Mouse (Mus musculus) cerebellum, adult 2 months (tissue): ENCODE data around the gene Gas2. TPM values are rescaled to one million over a fixed set of nuclear protein-coding genes. Genes with fewer than 3 reads are reported as not detected.

Experiments used
- DNase-seq, 2 experiments: peaks; one replicate each; pipeline ENCODE4 v3.0.0; 2021
- H3K27ac ChIP-seq: fragments of 200-500 bp; 2 replicates; pipeline ENCODE4 v1.5.1; 2012; ENCODE audit warnings: low read length, control low read depth, inconsistent platforms; ENCODE audit not compliant: insufficient read depth
- H3K27me3 ChIP-seq: fragments of 200-500 bp; 2 replicates; pipeline ENCODE4 v1.6.1; 2012; ENCODE audit warnings: inconsistent platforms, mild to moderate bottlenecking, low read length, moderate library complexity; ENCODE audit not compliant: control insufficient read depth, insufficient read depth
- H3K4me1 ChIP-seq: fragments of 200-500 bp; 2 replicates; pipeline ENCODE4 v1.6.1; 2011; ENCODE audit warnings: low read length; ENCODE audit not compliant: control insufficient read depth, insufficient read depth
- H3K4me3 ChIP-seq: fragments of 200-500 bp; replicated peaks from 2 replicates; pipeline ENCODE3; 2011; ENCODE audit warnings: mild to moderate bottlenecking, low read depth, low read length, control low read depth; ENCODE audit not compliant: insufficient read depth
- CTCF ChIP-seq: fragments of 200-500 bp; IDR thresholded peaks from 2 replicates; pipeline ENCODE4 v1.5.1; 2011; ENCODE audit warnings: low read depth, mild to moderate bottlenecking, control low read depth, low read length, moderate library complexity, borderline replicate concordance; ENCODE audit not compliant: insufficient read depth
- POLR2A ChIP-seq: fragments of 200-500 bp; IDR thresholded peaks from 2 replicates; pipeline ENCODE4 v1.6.1; 2011; ENCODE audit warnings: low read length, control low read depth, borderline replicate concordance; ENCODE audit not compliant: insufficient read depth
- WGBS: fragments of 180-500 bp; shearing (Covaris S2); methylation state at CpG from one replicate; pipeline ENCODE4 v1.1.7; 2018; 5-methylcytosine and 5-hydroxymethylcytosine counted together
- polyA plus RNA-seq: library from polyadenylated mRNA; depleted of rRNA; stranded (reverse); fragments of >200 nt; gene quantifications from 2 replicates; pipeline ENCODE4 v1.2.3, GENCODE M21; 2012

The Gas2 gene
- polyA plus RNA-seq, 1 experiment, result 11.1 TPM

DNA sequence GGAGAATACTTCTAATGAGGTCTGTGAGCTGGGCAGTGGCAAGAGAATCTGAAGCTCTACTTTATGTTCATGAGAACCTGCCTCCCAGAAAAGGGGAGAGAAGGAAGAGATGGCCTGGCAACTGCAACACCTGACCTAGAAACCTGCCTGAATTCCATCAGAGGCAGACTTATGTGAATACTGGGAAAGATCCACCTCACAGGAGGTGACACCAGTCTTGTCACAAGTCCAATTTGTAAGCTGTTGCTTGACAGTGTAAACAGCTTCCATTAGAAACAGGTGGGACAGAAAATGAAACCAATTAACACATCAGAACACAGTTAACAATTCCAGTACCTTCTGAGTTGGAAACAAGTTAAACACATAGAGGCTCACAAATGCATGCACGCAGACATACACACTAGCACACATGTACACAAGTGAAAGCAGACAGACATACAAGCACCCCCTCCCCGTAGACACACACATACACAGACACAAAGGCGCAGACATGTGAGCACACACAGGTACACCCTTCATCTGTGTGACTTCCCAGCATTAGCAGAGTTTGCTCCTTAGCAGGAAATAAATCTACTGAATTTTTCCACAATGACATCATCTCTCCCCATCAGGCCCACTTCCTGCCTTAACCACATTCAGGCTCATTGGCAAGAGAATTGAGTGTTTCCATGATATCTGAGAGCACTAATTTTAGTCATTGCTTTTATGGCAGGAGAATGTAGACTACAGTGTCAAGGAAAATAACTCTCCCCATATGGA, 51.7 kb downstream of the Gas2 start:
- peak in 1 of 2 experiments; percentile 48 for DNase-seq

GRCm38 (mm10) chr7:51914132-51914531, 52.3 kb downstream of the Gas2 start:
- no peak overlapping the region for H3K4me3 ChIP-seq
- H3K27me3 ChIP-seq, result no peaks in the 10 kb centered on the region
- WGBS, result 98% methylated on average over 2 of the region's 2 CpGs
- TF ChIP-seq POLR2A, result no peak
- TF ChIP-seq CTCF, result no peak
- peaks cover 4% of the 10 kb centered on the region for H3K4me1 ChIP-seq
- DNase-seq, result no peak
- H3K27ac ChIP-seq, result no peak overlapping the region

More for the DNA sequence above, 51.7 kb downstream of the Gas2 start:
- TF ChIP-seq POLR2A (no peak), CTCF (no peak)
- WGBS, result 89% methylated on average over 3 of the region's 3 CpGs
- H3K27me3 ChIP-seq, result no peaks in the 10 kb centered on the region
- no peak overlapping the region for H3K4me3 ChIP-seq
- no peak overlapping the region for H3K27ac ChIP-seq
- H3K4me1 ChIP-seq, result peaks cover 4% of the 10 kb centered on the region

DNA sequence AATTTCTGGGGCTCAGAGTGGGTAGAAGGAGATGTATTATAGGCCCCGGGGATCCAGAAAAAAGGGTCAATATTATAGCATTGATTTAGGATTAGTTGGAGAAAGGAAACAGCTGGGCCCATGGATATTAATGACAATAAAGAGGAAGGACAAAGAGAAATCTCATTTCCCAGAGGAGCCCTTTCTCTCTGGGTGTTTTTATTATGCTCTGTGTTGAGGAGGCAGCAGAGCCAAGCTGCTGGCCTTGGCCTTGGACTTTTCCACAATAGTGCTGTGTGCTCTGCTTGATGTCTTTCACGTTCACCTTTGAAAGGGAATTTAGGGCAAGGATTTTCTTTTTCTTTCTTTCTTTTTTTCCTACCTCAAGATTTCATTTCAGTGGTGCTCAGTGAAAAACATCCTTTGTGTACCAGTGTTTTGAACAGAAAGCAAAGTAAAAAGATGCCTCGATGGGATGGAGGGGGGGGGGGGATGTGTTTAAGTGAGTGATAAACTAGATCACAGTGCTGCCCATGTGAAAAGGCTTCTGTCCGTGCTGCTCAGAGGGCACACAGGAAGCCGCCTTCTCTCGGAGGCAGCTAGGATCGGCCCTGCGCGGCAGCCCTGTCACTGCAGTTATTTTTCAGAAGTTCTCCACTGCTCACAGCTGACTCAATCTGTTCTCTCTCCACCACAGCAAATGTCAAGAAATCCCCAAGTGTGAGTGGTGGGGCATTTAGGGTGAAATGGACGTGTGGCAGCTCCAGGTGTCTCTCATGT, 67.1 kb downstream of the Gas2 start:
- TF ChIP-seq POLR2A, result no peak
- TF ChIP-seq CTCF, result no peak
- H3K4me3 ChIP-seq, result no peak overlapping the region
- 51% methylated on average over 10 of the region's 10 CpGs for WGBS
- H3K27ac ChIP-seq, result no peak overlapping the region
- no peaks in the 10 kb centered on the region for H3K27me3 ChIP-seq
- H3K4me1 ChIP-seq, result no peaks in the 10 kb centered on the region
- DNase-seq, result no peak

- Histone ChIP-seq H3K4me1 (no peaks in the 10 kb centered on the region), H3K27ac (no peak overlapping the region), H3K27me3 (no peaks in the 10 kb centered on the region), H3K4me3 (no peak overlapping the region)
- WGBS, result 79% methylated on average over 4 of the region's 4 CpGs
- no peak for DNase-seq
- TF ChIP-seq CTCF (no peak), POLR2A (no peak)
Measured at GRCm38 (mm10) chr7:51931217-51931616, 69.4 kb downstream of the Gas2 start.

GRCm38 (mm10) chr7:51937337-51937736, 75.5 kb downstream of the Gas2 start:
- DNase-seq, result no peak
- no peak overlapping the region for H3K27ac ChIP-seq
- H3K4me3 ChIP-seq, result no peak overlapping the region
- no peaks in the 10 kb centered on the region for H3K4me1 ChIP-seq
- no peaks in the 10 kb centered on the region for H3K27me3 ChIP-seq
- TF ChIP-seq POLR2A (no peak), CTCF (no peak)
- 93% methylated on average over 1 of the region's 1 CpGs for WGBS

DNA sequence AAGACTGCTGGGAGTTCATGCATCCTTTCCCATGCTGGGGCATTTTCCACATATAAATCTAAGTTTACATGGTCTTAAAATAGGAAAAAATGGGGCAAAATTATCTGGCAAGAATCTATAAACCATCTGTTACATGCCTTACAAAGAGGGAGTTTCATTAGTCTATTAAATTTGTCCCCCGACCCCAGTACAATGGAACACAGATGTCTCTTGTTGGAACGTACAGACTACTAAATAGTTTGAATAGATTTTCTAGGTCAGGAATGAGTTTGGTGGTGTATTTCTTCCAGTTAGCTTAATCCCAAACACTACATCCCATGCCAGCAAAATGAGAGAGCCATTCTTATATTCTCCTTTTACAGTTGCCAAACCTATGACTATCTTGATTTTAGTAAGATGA, 78.6 kb downstream of the Gas2 start:
- H3K4me1 ChIP-seq, result no peaks in the 10 kb centered on the region
- WGBS, result 46% methylated on average over 2 of the region's 2 CpGs
- H3K27ac ChIP-seq, result no peak overlapping the region
- no peaks in the 10 kb centered on the region for H3K27me3 ChIP-seq
- TF ChIP-seq CTCF (no peak), POLR2A (no peak)
- no peak overlapping the region for H3K4me3 ChIP-seq
- no peak for DNase-seq

- TF ChIP-seq CTCF (no peak), POLR2A (no peak)
- Histone ChIP-seq H3K4me3 (no peak overlapping the region), H3K27me3 (no peaks in the 10 kb centered on the region), H3K27ac (no peak overlapping the region), H3K4me1 (no peaks in the 10 kb centered on the region)
- no peak for DNase-seq
- 54% methylated on average over 9 of the region's 9 CpGs for WGBS
Measured at GRCm38 (mm10) chr7:51955424-51956041, 93.7 kb downstream of the Gas2 start.

DNA sequence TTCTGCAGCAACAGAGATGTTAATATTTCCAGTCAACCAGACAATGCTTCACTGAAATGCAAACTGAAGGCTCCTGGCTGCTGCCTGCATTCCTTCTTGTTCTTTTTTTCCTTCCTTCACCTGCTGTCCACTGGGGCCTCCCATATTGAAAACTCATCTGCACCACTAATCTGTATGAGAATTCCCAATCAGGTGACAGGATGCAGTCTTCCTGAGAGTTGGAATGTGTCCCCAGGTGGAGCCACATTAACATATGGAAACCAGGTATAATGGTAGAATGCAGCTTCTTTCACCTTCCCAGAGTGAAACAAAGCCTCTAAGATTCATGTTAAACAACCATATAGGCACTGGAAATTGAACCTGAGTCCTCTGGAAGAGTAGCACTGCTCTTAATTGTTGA, 96.0 kb downstream of the Gas2 start:
- Histone ChIP-seq H3K4me1 (no peaks in the 10 kb centered on the region), H3K27me3 (no peaks in the 10 kb centered on the region), H3K27ac (no peak overlapping the region), H3K4me3 (no peak overlapping the region)
- DNase-seq, result no peak
- TF ChIP-seq CTCF, result no peak
- TF ChIP-seq POLR2A, result no peak
